Mouse (Mus musculus) liver, adult 2 months (tissue): Measurements from ENCODE around the gene Chrna5.
A peak's percentile ranks its signal among the peaks of the same experiment; 100 is the strongest.

ENCODE experiments used
- CTCF ChIP-seq: fragments of 200-500 bp; IDR thresholded peaks from 2 replicates; pipeline ENCODE4 v1.5.1; 2011; ENCODE audit warnings: low read depth, low read length, control low read depth
- POLR2A ChIP-seq: fragments of 200-500 bp; IDR thresholded peaks from 2 replicates; pipeline ENCODE4 v1.6.1; 2011; ENCODE audit warnings: low read length, control low read depth; ENCODE audit not compliant: insufficient read depth; ENCODE audit errors: extremely low read depth

GRCm38 (mm10) chr9:54931765-54932164 lies 48.9 kb upstream of the Chrna5 start:
- TF ChIP-seq CTCF (peak; percentile 59), POLR2A (no peak)
